Mouse (Mus musculus) midbrain, embryonic 12.5 days (tissue): ENCODE data around the gene Gtf3a. TPM values are rescaled to one million over a fixed set of nuclear protein-coding genes. Genes with fewer than 3 reads are reported as not detected.

Source experiments
- ATAC-seq: fragments of 200-750 bp; cut with Nextera tagmentation; 2 replicates; pipeline ENCODE4 v1.8.0; 2017; ENCODE audit warnings: low read depth, moderate TSS enrichment, moderate library complexity; ENCODE audit not compliant: low FRiP score
- H3K27ac ChIP-seq: fragments of 300-500 bp; sonication (generic); replicated peaks from 2 replicates; pipeline ENCODE4 v1.5.1; 2016; ENCODE audit warnings: mild to moderate bottlenecking
- H3K27me3 ChIP-seq: fragments of 300-500 bp; sonication (generic); 2 replicates; pipeline ENCODE4 v1.6.1; 2016; ENCODE audit warnings: mild to moderate bottlenecking
- H3K36me3 ChIP-seq: fragments of 300-500 bp; sonication (generic); 2 replicates; pipeline ENCODE4 v1.6.1; 2016
- H3K4me1 ChIP-seq: fragments of 300-500 bp; sonication (generic); 2 replicates; pipeline ENCODE4 v1.6.1; 2016
- H3K4me2 ChIP-seq: fragments of 300-500 bp; sonication (generic); replicated peaks from 2 replicates; pipeline ENCODE4 v1.6.1; 2016; ENCODE audit warnings: mild to moderate bottlenecking, moderate library complexity
- H3K4me3 ChIP-seq: fragments of 300-500 bp; sonication (generic); 2 replicates; pipeline ENCODE4 v1.5.1; 2016; ENCODE audit warnings: mild to moderate bottlenecking
- H3K9ac ChIP-seq: fragments of 300-500 bp; sonication (generic); replicated peaks from 2 replicates; pipeline ENCODE4 v1.6.1; 2016; ENCODE audit warnings: mild to moderate bottlenecking, moderate library complexity
- H3K9me3 ChIP-seq: fragments of 300-500 bp; sonication (generic); 2 replicates; pipeline ENCODE4 v1.6.1; 2016; ENCODE audit warnings: mild to moderate bottlenecking
- WGBS: fragments of 180-500 bp; shearing (Covaris S2); methylation state at CpG from one replicate; pipeline ENCODE4 v1.1.7; 2016; 5-methylcytosine and 5-hydroxymethylcytosine counted together
- polyA plus RNA-seq: library from polyadenylated mRNA; unstranded; fragments of >200 nt; fragmentation: Nextera tagmentation; extraction: Ambion mirVana; gene quantifications from 2 replicates; pipeline ENCODE4 v1.2.1, GENCODE M21; 2016

Gene Gtf3a
- polyA plus RNA-seq, 1 experiment from 2014 or later, result 99.8 TPM

- Histone ChIP-seq H3K4me2 (no peak overlapping the region), H3K36me3 (no peaks in the 10 kb centered on the region), H3K4me3 (no peak overlapping the region), H3K9ac (no peak overlapping the region), H3K9me3 (no peaks in the 10 kb centered on the region), H3K27me3 (no peaks in the 10 kb centered on the region), H3K4me1 (no peaks in the 10 kb centered on the region), H3K27ac (no peak overlapping the region)
- no peak for ATAC-seq
- WGBS, result 82% methylated on average over 6 of the region's 6 CpGs
These were observed 46.5 kb downstream of the Gtf3a start for GRCm38 (mm10) chr5:146994973-146995372.

- 82% methylated on average over 7 of the region's 7 CpGs for WGBS
- no peak for ATAC-seq
- H3K9ac ChIP-seq, result no peak overlapping the region
These were observed 48.4 kb downstream of the Gtf3a start for GRCm38 (mm10) chr5:146996812-146997211.

GRCm38 (mm10) chr5:146998802-146999201 is 50.3 kb downstream of the Gtf3a start:
- ATAC-seq, result no peak
- WGBS, result 92% methylated on average over 12 of the region's 12 CpGs
- no peaks in the 10 kb centered on the region for H3K4me1 ChIP-seq
- no peak overlapping the region for H3K9ac ChIP-seq
- H3K4me3 ChIP-seq, result no peak overlapping the region
- H3K9me3 ChIP-seq, result 0 out of 2 replicates have a peak, but pooled peaks cover 4% of the 10 kb centered on the region
- no peaks in the 10 kb centered on the region for H3K27me3 ChIP-seq
- no peaks in the 10 kb centered on the region for H3K36me3 ChIP-seq
- H3K27ac ChIP-seq, result no peak overlapping the region
- H3K4me2 ChIP-seq, result no peak overlapping the region

More at GRCm38 (mm10) chr5:146996812-146997211, 48.4 kb downstream of the Gtf3a start:
- H3K4me1 ChIP-seq, result no peaks in the 10 kb centered on the region
- no peaks in the 10 kb centered on the region for H3K36me3 ChIP-seq
- no peak overlapping the region for H3K4me2 ChIP-seq
- no peak overlapping the region for H3K4me3 ChIP-seq
- no peaks in the 10 kb centered on the region for H3K27me3 ChIP-seq
- H3K27ac ChIP-seq, result no peak overlapping the region
- H3K9me3 ChIP-seq, result no peaks in the 10 kb centered on the region

GRCm38 (mm10) chr5:147001312-147001711 is 52.9 kb downstream of the Gtf3a start:
- no peak overlapping the region for H3K4me2 ChIP-seq
- H3K9ac ChIP-seq, result no peak overlapping the region
- H3K4me3 ChIP-seq, result no peak overlapping the region
- 0 out of 2 replicates have a peak, but pooled peaks cover 5% of the 10 kb centered on the region for H3K9me3 ChIP-seq
- H3K36me3 ChIP-seq, result no peaks in the 10 kb centered on the region
- 85% methylated on average over 4 of the region's 4 CpGs for WGBS
- H3K27me3 ChIP-seq, result no peaks in the 10 kb centered on the region
- no peak for ATAC-seq
- no peak overlapping the region for H3K27ac ChIP-seq
- no peaks in the 10 kb centered on the region for H3K4me1 ChIP-seq

- Histone ChIP-seq H3K9me3 (peaks cover 7% of the 10 kb centered on the region; the same call in 1 of the 2 replicates), H3K27ac (no peak overlapping the region), H3K4me3 (no peak overlapping the region), H3K27me3 (no peaks in the 10 kb centered on the region), H3K9ac (no peak overlapping the region), H3K36me3 (no peaks in the 10 kb centered on the region), H3K4me2 (no peak overlapping the region), H3K4me1 (no peaks in the 10 kb centered on the region)
- no peak for ATAC-seq
- WGBS, result 44% methylated on average over 1 of the region's 1 CpGs
These were observed 54.8 kb downstream of the Gtf3a start for GRCm38 (mm10) chr5:147003303-147003702.

Other genes starting within 250 kb of the Gtf3a start
- gene Usp12, start 153.7 kb upstream of the Gtf3a start, polyA plus RNA-seq, result 18.2 and 19.8 TPM in 2 replicates
- gene Rpl21, start 115.8 kb upstream of the Gtf3a start, polyA plus RNA-seq, result 401 and 415 TPM in 2 replicates
- gene Rasl11a, start 103.6 kb upstream of the Gtf3a start, polyA plus RNA-seq, result 22.5 and 22.6 TPM in 2 replicates
- 21.1 and 22.5 TPM in 2 replicates for gene Mtif3, start 15.1 kb downstream of the Gtf3a start, polyA plus RNA-seq
- 6.3 and 7.4 TPM in 2 replicates for gene Lnx2, start 127.9 kb downstream of the Gtf3a start, polyA plus RNA-seq
- 95.4 and 100 TPM in 2 replicates for gene Polr1d, start 128.4 kb downstream of the Gtf3a start, polyA plus RNA-seq
- gene Gsx1, start 240.0 kb downstream of the Gtf3a start, polyA plus RNA-seq, result 26.9 and 27.6 TPM in 2 replicates